10 mouse cellular contexts compared by ENCODE assay signal in genomic region chr6:129033397-129033796, GRCm38 (mm10). TPM values are rescaled to one million over a fixed set of nuclear protein-coding genes. Genes with fewer than 3 reads are reported as not detected.
DNase-seq lines count a peak whose midpoint lies in the region; ATAC-seq and TF ChIP-seq lines count a peak whose summit lies in the region.
"Had no signal": no experiment of that assay in that cellular context is flagged by ENCODE, and none has a peak within 500 bp of the region (broad histone marks: within the 10 kb centered on the region; RNA-seq: fewer than 3 reads in every experiment).

No protein-coding gene starts in this region.

- intact Hi-C loops in left cerebral cortex, postnatal 10 days (cut with DNase I) = no loop called here

- ATAC-seq in megakaryocyte-erythroid progenitor cell, adult 5-6 weeks (replicated peaks; ENCODE audit: low FRiP score, low TSS enrichment, poor library complexity, severe bottlenecking) = peak; percentile 86
- no peak for ATAC-seq in hindbrain, embryonic 12.5 days (ENCODE audit: low FRiP score)

- H3K4me1 ChIP-seq in kidney, adult 2 months (ENCODE audit: control insufficient read depth, insufficient read depth, low read length) = 0 out of 2 replicates have a peak, but pooled peaks cover 2% of the 10 kb centered on the region
- no peaks in the 10 kb centered on the region for H3K4me1 ChIP-seq in hindbrain, embryonic 12.5 days

- no peak overlapping the region for H3K27ac ChIP-seq in kidney, adult 2 months (ENCODE audit: insufficient read depth, low read depth, low read length)
- no peak overlapping the region for H3K27ac ChIP-seq in hindbrain, embryonic 12.5 days

- WGBS in kidney, adult 2 months = 75% methylated on average over 2 of the region's 2 CpGs
- WGBS in hindbrain, embryonic 12.5 days = 81% methylated on average over 2 of the region's 2 CpGs

- TF ChIP-seq POLR2A in kidney, adult 2 months (IDR thresholded peaks at IDR 0.05; ENCODE audit: low read depth, low read length) = no peak
- TF ChIP-seq POLR2A in brain, embryonic 14.5 days (IDR thresholded peaks at IDR 0.05; ENCODE audit: borderline replicate concordance, extremely low read depth, insufficient read depth, insufficient read length, poor library complexity, severe bottlenecking) = no peak

- no peaks in the 10 kb centered on the region for H3K9me3 ChIP-seq in hindbrain, embryonic 12.5 days (replicated peaks)

- no peak overlapping the region for H3K4me3 ChIP-seq in kidney, adult 2 months (ENCODE audit: insufficient read depth, low read depth, low read length)
- no peak overlapping the region for H3K4me3 ChIP-seq in hindbrain, embryonic 12.5 days

- no peak overlapping the region for H3K9ac ChIP-seq in hindbrain, embryonic 12.5 days

- TF ChIP-seq CTCF in kidney, adult 2 months (conservative IDR thresholded peaks at IDR 0.05; ENCODE audit: insufficient read depth, insufficient read length, low read depth, low read length) = peak; percentile 32; the same call in 1 of the 2 replicates
- peak; percentile 29; the same call in 1 of the 2 replicates for TF ChIP-seq CTCF in brain, embryonic 14.5 days (IDR thresholded peaks at IDR 0.05; ENCODE audit: borderline replicate concordance, extremely low read depth, insufficient read depth, insufficient read length)

- no peak overlapping the region for H3K4me2 ChIP-seq in hindbrain, embryonic 12.5 days (replicated peaks)

- peak; percentile 30 for DNase-seq in kidney, adult 2 months
- no peak for DNase-seq in kidney, adult 11 months
- peak; percentile 70 for DNase-seq in CD4-positive helper T cell, adult 2 months (ENCODE audit: low read depth, low spot score)
- peak; percentile 27 for DNase-seq in brain, embryonic 14.5 days (ENCODE audit: low read depth)
- no peak for DNase-seq in left cerebral cortex, postnatal 10 days (ENCODE audit: extremely low spot score in 1 of 2, low spot score in 2 of 2)
- DNase-seq in right cerebral cortex, postnatal 25 days = no peak
- DNase-seq: right cerebral cortex, adult 18-20 months had no signal

- no peaks in the 10 kb centered on the region for H3K27me3 ChIP-seq in kidney, adult 2 months (replicated peaks; ENCODE audit: control insufficient read depth, insufficient read depth, low read length)
- no peaks in the 10 kb centered on the region for H3K27me3 ChIP-seq in hindbrain, embryonic 12.5 days

- H3K36me3 ChIP-seq in kidney, adult 2 months (ENCODE audit: control insufficient read depth, insufficient read depth, low read length) = no peaks in the 10 kb centered on the region
- no peaks in the 10 kb centered on the region for H3K36me3 ChIP-seq in hindbrain, embryonic 12.5 days

RNA-seq across cellular contexts. Expression of gene Klrb1f, which starts 12.3 kb away (rescaled TPM):
- 0.16 and 0.65 TPM in 2 replicates for polyA plus RNA-seq in kidney, adult 2 months (2012; rRNA removed)
- polyA plus RNA-seq in brain, embryonic 14.5 days (2012; rRNA removed) = 0.10 and 0.15 TPM in 2 replicates
- 0.96 TPM in 1 of 2 replicates, not detected in the other for total RNA-seq in megakaryocyte-erythroid progenitor cell, adult 5-6 weeks (2014; fragmentation: Nextera tagmentation)
- total RNA-seq in megakaryocyte-erythroid progenitor cell, adult 5-6 weeks (2017) = 1.6 and 3.3 TPM in 2 replicates
- not detected for total RNA-seq in left cerebral cortex, postnatal 10 days (2021)
- 0.18 and 0.45 TPM in 2 replicates for polyA plus RNA-seq in hindbrain, embryonic 12.5 days (2016; fragmentation: Nextera tagmentation; extraction: Ambion mirVana)
- total RNA-seq: gastrocnemius, adult 8-10 months had no signal

Comparison
In these comparisons a context has a peak if more than half of its experiments do, and no peak if none do; other contexts are left out.
1. DNase-seq: peak in kidney, adult 2 months (single experiment), CD4-positive helper T cell, adult 2 months (single experiment) and brain, embryonic 14.5 days (single experiment); none in kidney, adult 11 months (single experiment), left cerebral cortex, postnatal 10 days (0 of 2) and right cerebral cortex, postnatal 25 days (single experiment).